Mouse (Mus musculus): ENCODE data around the gene Vsnl1.

Vsnl1 gene

GRCm38 (mm10) chr12:11379396-11379795, 57.0 kb downstream of the Vsnl1 start:
- DNase-seq = no peak

- peak; percentile 46 for DNase-seq
These were observed 66.4 kb downstream of the Vsnl1 start for GRCm38 (mm10) chr12:11370056-11370455.

DNA sequence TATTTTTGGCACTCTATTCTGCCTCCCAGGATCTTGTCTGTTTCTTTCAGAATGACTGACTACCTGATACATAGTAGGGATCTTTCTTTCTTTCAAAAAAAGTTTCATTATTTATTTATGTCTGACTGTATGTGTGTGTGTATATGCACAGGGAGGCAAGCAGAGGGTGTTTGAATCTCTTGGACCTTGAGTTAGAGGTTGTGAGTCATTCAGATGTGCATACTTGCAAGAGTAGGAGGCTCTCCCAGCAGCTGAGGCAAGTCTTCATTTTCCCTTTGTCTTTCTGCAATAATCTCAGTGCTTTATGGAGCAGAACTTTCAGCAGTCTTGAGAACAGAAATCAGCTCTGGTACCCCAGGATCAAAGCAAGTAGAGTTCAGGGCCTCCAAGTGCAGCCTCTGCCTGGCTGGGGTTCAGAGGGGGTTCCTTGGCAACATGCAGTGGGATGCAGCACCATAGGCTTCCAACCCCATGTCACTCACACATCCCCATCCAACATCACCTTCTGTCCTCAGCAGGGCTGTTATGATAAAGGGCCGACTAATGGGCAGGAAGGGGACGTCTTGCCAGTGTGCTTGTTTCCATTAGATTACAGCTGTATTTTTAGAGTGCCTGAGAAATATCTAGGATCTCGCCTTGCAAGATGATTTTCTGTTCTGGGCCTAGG, 69.2 kb downstream of the Vsnl1 start:
- DNase-seq = peak; percentile 56

DNA sequence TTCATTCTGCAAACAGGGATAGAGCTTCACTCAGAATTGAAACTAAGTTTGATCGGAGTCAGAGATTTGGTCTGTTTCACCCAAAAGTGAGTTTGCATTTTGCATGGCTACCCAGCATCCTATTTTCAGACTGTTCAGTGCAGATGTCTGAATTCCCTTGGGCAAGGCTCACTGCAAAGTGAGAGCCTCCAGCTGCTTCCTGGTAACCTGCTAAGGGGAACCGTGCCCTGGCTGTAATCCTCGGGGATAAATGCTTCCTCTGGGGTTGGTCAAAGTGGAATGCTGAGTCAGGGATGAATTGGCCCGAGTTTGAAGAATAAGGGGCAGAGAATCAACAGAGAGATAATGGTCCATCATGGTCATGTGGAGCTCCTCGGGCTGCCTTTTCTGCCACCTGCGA, 71.5 kb downstream of the Vsnl1 start:
- DNase-seq = peak; percentile 9

- no peak for DNase-seq
These were observed 74.0 kb downstream of the Vsnl1 start for GRCm38 (mm10) chr12:11362435-11362834.

DNA sequence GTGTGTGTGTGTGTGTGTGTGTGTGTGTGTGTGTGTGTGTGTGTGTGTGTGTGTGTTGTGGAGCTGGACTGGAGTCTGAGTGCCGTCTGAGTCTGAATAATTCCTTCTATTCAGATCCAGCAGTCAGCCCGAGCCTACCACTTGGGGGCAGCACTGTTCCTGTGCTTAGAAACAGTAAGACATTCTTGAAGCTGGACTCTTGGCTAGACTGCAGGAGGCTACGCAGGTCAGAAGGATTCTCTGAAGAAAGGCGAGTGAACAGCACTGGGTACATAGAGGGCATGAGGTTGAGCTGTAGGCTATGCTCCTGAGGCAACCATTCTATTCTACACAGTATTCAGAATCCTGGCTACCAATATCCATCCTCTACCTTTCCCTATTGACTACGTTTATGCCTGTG, 85.5 kb downstream of the Vsnl1 start:
- peak; percentile 83 for DNase-seq

DNA sequence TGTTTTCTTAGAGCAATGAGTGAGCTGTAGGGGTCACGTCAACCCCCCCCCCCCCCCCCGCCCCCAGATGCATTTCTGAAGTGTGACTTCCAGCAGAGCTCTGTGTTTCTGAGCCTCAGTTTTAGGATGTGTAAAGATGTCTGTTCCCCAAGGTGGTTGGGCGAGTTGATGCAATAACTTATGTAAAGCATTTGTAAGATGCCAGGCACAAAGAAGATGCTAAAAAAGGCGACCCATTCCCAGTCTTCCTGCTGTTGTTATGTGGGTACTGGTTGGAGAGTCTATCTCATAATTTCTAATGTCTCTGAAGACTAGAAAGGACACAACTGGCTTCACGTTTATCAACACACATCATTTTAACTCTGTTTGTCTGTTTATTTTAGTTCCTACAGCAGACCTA, 86.5 kb downstream of the Vsnl1 start:
- no peak for DNase-seq

DNA sequence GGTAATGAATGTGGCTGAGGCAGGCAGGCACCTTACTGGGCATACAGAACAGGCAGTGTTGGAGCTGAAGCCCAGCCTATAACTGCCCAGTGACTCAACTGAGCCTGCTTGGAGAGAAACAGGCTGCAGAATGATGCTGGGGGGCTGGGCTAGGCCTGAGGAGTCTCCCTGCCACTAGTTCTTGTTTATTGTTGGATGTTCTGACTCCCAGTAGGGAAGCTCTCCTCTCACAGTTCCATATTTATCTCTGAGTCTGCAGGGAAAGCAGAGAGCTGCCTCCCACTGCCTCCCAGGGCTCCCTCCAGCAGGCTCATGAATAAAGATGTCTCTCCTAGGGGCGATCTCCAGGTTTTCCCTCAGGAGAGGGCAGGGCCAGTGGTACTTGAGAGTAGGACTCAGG, 88.0 kb downstream of the Vsnl1 start:
- DNase-seq = no peak

DNA sequence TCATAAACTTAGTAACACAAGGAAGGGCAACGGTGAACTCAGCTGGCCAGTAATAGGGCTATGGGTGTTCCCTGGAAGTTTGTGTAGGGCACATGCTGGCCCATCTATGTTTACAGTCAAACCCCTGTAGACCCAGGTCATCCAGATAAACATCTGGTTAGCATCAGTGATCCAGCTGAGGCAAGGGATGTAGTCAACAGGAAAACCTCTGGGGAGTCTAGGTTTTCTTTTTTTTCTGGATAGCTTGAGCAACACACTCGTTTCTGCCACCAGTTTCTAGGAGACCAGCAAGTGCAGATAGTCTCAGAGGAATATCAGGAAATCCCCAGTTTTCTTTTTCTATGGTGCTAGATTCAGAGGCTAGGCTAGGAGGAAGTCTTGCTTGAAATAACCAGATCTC, 90.5 kb downstream of the Vsnl1 start:
- DNase-seq = no peak

DNA sequence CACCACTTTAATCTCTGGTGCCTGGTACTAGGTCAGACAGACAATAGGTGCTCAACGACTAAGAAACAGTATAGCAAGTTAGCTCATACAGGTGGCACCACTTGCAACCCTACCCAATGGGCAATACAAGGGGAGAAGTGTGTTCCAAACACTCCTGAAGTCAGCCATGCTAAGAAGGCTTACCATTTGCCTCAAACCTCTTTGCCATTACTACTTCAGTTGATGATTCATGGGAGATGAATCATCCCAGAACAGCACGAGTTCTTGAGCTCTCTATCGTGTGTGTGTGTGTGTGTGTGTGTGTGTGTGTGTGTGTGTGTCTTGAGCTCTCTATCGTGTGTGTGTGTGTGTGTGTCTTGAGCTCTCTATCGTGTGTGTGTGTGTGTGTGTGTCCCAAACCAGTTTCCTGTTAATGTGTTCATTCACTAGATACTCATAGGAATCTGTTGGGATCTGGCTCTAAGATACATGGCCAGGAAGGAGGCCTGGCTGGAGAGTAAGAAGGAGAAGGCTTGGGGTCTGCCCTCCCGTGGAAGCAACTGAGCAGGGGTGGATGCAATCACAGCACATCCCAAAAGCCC, 94.3 kb downstream of the Vsnl1 start:
- no peak for DNase-seq

DNA sequence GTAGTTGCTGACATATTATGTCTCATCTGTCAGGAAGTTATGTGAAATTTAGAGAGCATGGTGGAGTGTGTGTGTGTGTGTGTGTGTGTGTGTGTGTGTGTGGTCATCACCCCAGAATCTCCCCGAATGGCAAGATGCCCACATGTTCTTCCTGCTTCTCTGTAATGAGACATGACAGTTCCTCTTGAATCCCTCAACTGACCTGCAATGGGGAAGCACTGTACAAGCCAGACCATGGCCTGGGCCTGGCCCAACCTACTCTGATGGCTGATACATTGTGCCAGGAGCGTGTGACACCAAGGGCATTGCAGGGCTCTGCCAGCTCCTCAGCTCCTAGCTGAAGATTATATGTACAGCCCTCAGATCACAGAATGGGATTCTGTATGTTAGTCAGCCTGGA, 98.2 kb downstream of the Vsnl1 start:
- DNase-seq = no peak

GRCm38 (mm10) chr12:11336845-11337244, 99.6 kb downstream of the Vsnl1 start:
- DNase-seq = peak; percentile 75

- DNase-seq = no peak
These were observed 109.9 kb downstream of the Vsnl1 start for GRCm38 (mm10) chr12:11326483-11326882.

DNA sequence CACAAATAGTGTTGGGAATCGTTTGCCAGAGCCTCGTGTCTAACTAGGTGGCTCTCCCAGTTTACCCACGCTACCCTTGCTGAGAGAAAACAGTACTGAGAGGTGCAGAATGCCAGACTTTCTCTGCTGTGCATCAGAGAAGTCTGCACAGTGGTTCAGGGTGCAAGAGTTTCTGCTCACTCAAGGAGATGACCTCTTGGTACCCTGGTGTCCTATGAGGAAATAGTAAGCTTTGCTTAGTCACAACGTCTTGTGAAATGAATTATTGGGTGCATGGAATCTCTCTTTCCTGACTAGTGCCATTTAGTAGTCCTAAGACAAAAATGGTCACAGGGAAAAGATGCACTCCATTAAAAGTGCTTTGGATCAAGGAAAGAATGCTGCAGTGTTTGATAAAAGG, 111.9 kb downstream of the Vsnl1 start:
- DNase-seq = no peak

GRCm38 (mm10) chr12:11317671-11318070, 118.7 kb downstream of the Vsnl1 start:
- peak; percentile 41 for DNase-seq

DNA sequence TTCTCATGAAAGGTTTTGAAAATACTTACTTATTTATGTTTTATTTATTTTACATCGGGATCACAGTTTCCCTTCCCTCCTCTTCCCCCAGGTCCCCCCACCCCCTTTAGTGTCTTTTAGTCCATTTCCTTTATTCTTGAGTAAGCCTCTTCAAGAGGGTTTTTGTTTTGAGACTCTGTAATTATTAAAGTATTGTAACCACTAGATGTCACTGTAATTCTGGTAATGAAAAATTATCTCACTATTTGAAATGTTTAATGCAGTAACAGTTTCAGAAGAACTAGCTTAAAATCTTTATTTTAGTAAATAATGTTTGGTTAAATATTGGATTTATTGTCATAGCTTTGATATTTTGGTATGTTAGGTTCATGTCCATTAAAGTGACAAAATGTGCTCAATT, 122.6 kb downstream of the Vsnl1 start:
- DNase-seq = no peak

GRCm38 (mm10) chr12:11311106-11311505, 125.3 kb downstream of the Vsnl1 start:
- no peak for DNase-seq

- DNase-seq = no peak
These were observed 129.4 kb downstream of the Vsnl1 start for GRCm38 (mm10) chr12:11306753-11307645.

DNA sequence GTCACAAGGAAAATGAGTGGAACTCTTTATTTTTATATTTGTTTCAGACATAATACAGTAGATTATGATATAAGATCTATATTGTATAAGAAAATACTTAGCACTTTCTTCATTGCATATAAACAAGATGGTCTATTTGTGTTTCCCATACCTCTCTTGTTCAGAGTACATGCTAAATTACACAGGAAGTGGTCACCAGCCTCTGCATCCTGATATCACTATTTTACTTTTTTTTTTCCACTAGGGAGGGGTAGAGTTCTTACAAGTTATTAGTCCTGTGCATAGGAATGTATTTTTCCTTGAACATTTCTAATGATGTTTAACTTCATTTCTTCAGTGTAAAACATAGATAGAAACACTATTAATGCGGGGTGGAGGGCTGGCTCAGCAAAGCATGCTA, 135.6 kb downstream of the Vsnl1 start:
- no peak for DNase-seq

GRCm38 (mm10) chr12:11286382-11286781, 150.0 kb downstream of the Vsnl1 start:
- DNase-seq = no peak

- DNase-seq = no peak
These were observed 154.8 kb downstream of the Vsnl1 start for GRCm38 (mm10) chr12:11281584-11281983.

DNA sequence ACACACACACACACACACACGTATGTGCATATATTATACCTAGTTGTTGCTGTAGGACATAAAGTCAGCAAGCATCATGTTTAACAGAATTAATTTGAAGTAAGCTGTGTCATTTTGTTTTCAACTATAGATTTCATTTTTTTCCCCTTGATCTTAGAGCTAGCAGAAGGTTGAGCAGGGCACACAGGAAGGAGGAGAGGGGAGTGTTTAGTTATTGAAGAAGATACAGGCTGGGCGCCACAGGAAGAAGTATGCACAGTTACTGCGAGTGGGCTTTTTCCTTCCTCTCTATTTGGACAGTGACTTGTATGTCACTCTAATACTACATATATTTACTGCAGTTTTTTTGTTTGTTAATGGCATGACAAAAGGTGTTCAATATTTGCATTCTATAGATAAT, 156.5 kb downstream of the Vsnl1 start:
- DNase-seq = no peak

DNA sequence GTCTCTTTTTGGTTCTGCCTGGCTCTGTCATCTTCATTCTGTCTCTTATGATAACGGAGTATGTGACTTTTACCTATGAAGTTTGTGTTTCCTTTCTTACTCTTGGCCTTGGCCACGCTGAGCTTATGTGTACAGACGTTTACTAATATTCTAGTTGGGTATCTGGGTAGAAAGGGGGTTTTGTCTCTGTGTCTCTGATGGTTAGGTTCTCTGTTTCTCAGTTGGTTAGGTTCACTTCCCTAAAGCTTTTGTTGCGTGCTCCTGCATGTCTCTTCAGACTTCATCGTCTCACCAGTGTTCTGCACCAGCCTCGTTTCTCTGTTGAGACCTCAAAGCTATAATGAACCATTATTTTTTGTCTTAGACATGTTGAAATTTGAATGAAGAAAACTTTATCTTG, 159.2 kb downstream of the Vsnl1 start:
- no peak for DNase-seq

DNA sequence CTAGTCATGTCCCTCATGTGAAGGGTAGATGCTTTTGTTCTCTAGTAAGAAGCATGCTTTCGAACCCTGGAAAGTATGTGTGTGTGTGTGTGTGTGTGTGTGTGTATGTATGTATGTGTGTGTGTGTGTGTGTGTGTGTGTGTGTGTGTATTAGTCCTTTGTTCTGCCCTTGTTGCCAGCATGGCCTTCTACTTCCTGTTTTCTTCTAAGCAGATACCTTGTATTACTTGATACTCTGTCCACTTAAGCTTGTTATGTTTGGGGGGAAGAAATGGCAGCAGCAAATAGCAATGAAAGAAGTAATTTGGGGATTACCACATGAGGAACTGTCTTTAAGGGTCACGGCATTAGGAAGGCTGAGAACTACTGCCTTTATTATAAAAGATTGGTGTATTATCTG, 159.8 kb downstream of the Vsnl1 start:
- no peak for DNase-seq
